Mouse (Mus musculus) retina, embryonic 14.5 days (tissue): Measurements from ENCODE around the gene Ppm1f.
A peak's percentile ranks its signal among the peaks of the same experiment; 100 is the strongest.
"Not testable (repeated sequence)": the region's sequence is repeated elsewhere in the genome, so short reads cannot be mapped to it uniquely, and the experiment has no call there.

Experiments
- DNase-seq: peaks from one replicate; pipeline ENCODE4 v3.0.0-alpha.2; 2015; ENCODE audit warnings: low spot score

Gene Ppm1f

GRCm38 (mm10) chr16:16896382-16897055 is at the start of gene Ppm1f:
TSS of gene Ppm1f (plus strand) at chr16:16896469.
- DNase-seq, result peak; percentile 97

- no peak for DNase-seq
Measured at GRCm38 (mm10) chr16:16849196-16849595, 47.1 kb upstream of the Ppm1f start.

DNA sequence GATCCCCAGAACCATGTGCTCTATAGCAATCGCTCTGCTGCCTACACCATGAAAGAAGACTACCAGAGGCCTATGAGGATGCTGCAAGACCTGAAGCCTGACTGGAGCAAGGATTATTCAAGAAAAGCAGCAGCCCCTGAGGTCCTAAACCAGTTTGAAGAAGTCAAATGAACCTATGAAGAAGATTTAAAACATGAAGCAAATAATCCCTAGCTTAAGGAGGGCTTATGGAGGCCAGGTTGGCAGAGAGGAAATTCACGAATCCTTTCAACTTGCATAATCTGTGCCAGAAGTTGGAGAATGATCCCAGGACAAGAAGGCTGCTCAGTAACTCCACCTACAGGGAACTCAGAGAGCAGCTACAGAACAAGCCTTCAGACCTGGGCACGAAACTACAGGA is 43.9 kb upstream of the Ppm1f start:
- DNase-seq, result no peak

DNA sequence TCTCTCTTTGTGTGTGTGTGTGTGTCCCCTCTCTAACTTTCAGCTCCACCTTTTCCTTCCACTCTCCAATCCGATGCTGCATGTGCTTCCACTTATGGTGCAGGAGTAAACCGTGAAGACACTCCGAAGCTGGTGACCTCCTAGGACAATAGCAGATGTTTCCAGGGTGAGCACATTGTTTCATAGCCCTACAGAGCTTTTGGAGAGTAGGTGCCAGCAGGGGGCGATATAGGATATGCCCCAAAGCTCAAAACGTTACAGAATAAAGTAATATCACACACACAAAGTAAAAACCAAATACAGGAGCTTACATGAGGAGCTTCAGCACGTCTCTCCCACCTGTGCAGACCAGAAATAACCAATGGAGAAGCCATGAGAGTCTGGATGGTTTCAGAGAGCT is 41.4 kb upstream of the Ppm1f start:
- peak; percentile 64 for DNase-seq

DNA sequence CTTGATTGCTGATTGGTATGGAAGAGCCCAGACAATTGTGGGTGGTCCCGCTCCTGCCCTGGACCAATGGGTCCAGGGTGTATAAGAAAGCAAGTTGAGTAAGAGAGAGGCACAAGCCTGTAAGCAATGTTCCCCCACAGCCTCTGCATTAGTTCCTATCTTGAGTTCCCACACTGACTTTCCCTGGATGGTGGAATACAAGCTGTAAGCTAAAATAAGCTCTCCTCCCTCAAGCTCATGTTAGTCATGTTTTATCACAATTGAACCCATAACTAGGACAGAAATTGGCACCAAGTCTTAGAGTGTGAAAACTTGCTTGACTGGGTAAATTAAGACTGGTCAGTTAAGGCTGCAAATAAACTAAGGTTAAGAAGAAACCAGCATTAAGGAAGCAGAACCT is 40.7 kb upstream of the Ppm1f start:
- DNase-seq, result no peak

GRCm38 (mm10) chr16:16856054-16856453 is 40.2 kb upstream of the Ppm1f start:
- not testable (repeated sequence) for DNase-seq

DNA sequence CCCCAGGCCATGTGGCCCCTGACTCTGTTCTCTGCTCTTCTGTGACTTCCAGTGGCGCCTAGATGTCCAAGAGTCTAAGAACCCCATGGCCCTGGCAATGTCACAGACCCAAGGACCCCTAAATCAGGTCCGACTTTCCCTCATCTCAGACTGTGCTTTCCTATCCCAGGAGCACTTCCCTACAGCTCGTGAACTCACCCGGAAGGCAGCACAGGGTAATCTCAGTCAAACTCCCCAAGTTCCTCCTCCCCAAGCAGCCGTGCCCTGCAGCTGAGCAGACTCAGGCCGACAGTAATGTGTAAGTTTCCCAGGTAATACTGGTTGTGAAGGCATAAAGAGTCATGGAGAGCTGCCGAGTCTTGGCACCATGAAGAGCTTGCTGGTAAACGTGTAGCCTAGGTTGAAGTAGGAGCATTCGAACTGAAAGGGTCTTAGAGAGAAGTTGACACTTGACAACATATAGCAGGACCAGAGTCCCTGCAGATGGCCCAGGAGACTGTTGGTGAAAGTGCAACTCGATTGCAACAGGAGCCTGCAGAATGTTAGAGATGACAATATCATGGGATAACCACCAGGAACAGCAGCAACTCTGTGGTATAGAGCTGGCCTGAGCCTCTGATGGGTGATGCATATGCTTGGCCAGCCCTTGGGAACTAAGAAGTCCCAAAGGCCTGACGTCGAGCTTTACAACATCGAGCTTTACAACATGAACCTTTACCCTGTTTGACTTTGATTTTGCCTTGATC is 39.4 kb upstream of the Ppm1f start:
- DNase-seq, result no peak

GRCm38 (mm10) chr16:16862288-16862687 is 34.0 kb upstream of the Ppm1f start:
- no peak for DNase-seq

- DNase-seq, result no peak
Measured at GRCm38 (mm10) chr16:16863978-16864377, 32.3 kb upstream of the Ppm1f start, which contains the start of gene Igll1. TSS of gene Igll1 (minus strand) at chr16:16863985.

GRCm38 (mm10) chr16:16865217-16865616 is 31.1 kb upstream of the Ppm1f start:
- DNase-seq, result no peak

DNA sequence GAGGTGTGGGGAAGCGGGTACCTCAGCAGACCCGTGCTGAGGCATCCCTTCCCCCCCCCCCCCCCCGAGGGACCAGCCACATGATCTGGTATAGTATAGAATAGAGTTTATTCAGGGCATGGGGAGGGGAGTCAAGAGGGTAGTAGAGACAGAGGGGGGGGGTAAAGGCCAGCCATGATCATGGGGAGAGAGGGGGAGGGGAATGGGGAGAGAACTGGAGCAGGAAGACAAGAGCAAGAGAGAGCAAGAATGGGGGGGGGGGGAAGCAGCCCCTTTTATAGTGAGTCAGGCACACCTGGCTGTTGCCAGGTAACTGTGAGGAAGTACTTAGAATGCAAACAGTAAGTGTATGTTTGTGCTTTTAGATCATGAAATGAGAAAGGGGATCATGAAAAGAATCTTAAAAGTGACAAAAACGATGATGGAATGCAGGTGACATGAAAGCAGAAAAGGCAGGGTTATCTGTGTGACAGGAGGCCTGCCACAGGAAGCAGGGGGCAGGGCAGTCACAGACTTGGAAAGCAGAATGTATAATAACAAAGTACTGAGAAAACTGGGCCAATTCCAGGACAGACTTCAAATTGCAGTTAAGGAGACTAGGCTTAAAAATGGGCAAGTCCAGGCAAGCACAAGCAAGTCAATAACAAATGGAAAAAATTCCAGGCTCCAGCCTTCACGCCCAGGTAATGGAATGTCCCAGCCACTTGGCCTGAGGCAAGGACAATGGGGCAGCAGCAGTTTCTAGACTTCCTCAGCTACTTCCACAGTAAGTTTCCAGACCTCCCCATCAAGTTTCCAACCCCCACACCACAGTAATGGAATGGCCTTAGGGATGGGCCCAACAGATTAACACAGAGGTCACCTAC is 30.3 kb upstream of the Ppm1f start:
- no peak for DNase-seq

- DNase-seq, result no peak
Measured at GRCm38 (mm10) chr16:16870241-16870616, 26.0 kb upstream of the Ppm1f start.

- DNase-seq, result peak; percentile 95
Measured at GRCm38 (mm10) chr16:16870617-16871331, 25.5 kb upstream of the Ppm1f start, which contains the start of the genes Top3b and Vpreb1. TSS of gene Top3b (plus strand) at chr16:16870736. TSS of gene Vpreb1 (minus strand) at chr16:16870843.

DNA sequence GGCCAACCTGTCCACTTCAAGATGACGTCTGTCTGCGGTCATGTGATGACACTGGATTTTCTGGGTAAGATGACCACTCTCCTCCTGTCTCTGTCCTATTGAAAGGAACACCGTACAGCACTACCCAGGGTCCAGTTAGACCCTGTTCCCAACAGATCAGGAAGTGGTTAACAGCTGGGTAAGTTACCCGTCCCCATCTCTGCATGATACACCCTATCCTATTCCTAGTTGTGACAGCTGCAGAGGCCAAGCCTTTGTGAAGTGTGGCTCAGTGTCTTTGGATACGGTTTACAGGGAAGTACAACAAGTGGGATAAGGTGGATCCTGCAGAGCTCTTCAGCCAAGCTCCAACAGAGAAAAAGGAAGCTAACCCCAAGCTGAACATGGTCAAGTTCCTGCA is 17.2 kb upstream of the Ppm1f start:
- DNase-seq, result no peak

GRCm38 (mm10) chr16:16888341-16888740 is 7.9 kb upstream of the Ppm1f start:
- no peak for DNase-seq

GRCm38 (mm10) chr16:16892366-16892765 is 3.9 kb upstream of the Ppm1f start:
- no peak for DNase-seq

DNA sequence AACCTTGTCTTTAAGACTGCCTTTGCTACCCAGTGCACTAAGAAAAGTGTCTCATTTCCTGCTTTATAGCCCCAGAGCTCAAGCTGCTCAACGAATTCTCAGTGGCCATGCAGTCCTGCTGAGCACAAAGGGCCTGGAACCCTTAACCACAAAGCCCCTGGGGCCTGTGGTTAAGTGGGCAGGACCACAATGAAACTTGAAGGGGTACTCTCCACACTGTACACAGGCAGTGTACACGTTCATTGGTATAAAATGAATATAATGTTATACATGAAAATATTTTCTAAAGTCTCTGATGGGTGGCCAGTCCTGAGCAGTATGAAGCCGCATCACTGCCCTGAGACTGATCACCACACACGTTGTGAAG is 271 bp upstream of the Ppm1f start:
- DNase-seq, result no peak

DNA sequence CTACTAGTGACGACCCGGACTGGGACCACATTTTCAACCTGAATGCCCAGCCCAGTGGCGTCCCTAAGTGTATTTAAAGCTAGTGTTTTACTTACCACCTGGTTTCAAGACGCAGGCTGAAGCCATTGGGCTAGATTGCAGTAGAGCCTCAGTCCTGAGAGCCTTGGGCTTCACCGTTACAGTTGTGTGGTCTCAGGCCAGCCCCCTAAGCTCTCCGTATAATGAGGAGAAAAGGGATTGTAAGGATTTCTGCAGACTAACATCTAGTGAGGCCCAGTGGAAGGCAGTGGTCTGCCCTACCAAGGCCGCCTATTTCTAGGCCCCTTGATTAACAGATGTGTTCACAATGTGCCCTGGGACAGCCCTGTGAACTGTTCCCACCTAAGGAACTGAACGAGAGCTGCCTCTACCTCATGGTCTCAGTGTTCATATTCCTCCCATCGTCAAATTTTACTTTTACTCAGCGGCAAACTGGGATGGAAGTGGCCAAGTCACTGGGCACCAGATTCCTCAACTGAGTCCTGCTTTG is 851 bp downstream of the Ppm1f start:
- peak; percentile 23 for DNase-seq

DNA sequence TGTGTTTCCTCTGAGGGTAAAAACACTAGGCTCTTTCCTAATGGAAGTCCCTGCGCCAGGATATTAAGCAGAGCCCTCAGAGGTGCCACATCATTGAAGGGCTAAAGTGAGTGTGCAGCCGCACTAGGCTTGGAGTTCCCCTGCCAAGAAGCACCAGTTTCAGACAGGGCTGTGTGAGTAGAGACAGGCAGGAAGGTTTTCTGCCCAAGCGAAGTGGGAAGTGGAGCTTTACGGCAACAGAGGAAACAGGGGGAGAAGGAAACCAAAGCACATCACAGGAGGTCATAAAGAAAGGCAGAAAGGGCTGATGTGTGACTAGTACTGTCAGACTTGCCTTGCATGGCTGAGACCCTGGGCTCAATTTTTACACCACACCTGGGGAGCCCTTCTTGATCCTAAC is 6.1 kb downstream of the Ppm1f start:
- no peak for DNase-seq

DNA sequence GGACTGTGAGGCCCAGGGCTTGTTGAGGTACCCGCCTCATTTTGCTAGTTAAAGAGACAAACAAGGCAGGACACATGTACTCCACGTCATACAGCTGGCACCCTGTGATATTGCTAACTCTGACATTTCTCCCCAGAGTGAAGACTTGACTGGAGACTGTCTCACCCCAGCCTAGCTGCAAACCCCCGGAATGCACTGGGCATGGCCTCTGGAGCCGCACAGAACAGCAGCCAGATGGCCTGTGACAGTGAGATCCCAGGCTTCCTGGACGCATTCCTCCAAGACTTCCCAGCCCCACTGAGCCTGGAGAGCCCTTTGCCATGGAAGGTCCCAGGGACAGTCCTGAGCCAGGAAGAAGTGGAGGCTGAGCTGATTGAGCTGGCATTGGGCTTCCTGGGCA is 6.9 kb downstream of the Ppm1f start:
- DNase-seq, result no peak

- DNase-seq, result no peak
Measured at GRCm38 (mm10) chr16:16907799-16908198, 11.5 kb downstream of the Ppm1f start.
